Mouse (Mus musculus) midbrain, embryonic 16.5 days (tissue): ENCODE measurements around the gene Inpp5f. TPM values are rescaled to one million over a fixed set of nuclear protein-coding genes. Genes with fewer than 3 reads are reported as not detected.

Source experiments
- ATAC-seq: fragments of 200-750 bp; cut with Nextera tagmentation; 2 replicates; pipeline ENCODE4 v1.8.0; 2017; ENCODE audit warnings: moderate TSS enrichment
- H3K27ac ChIP-seq: fragments of 300-500 bp; sonication (generic); 2 replicates; pipeline ENCODE4 v1.5.1; 2014; ENCODE audit warnings: mild to moderate bottlenecking, low read length, mixed read lengths
- H3K27me3 ChIP-seq: fragments of 300-500 bp; sonication (generic); 2 replicates; pipeline ENCODE4 v1.6.1; 2014; ENCODE audit warnings: low read depth, low read length, mixed read lengths; ENCODE audit not compliant: control insufficient read depth, insufficient read depth
- H3K36me3 ChIP-seq: fragments of 300-500 bp; sonication (generic); 2 replicates; pipeline ENCODE4 v1.6.1; 2014; ENCODE audit warnings: mild to moderate bottlenecking, low read length, moderate library complexity, mixed read lengths; ENCODE audit not compliant: control insufficient read depth, insufficient read depth
- H3K4me1 ChIP-seq: fragments of 300-500 bp; sonication (generic); 2 replicates; pipeline ENCODE4 v1.6.1; 2014; ENCODE audit warnings: mild to moderate bottlenecking, low read length, mixed read lengths; ENCODE audit not compliant: control insufficient read depth, insufficient read depth
- H3K4me2 ChIP-seq: fragments of 300-500 bp; sonication (generic); 2 replicates; pipeline ENCODE4 v1.6.1; 2014; ENCODE audit warnings: mild to moderate bottlenecking, low read length, mixed read lengths
- H3K4me3 ChIP-seq: fragments of 300-500 bp; sonication (generic); 2 replicates; pipeline ENCODE4 v1.5.1; 2014; ENCODE audit warnings: low read depth, mild to moderate bottlenecking, low read length, moderate library complexity, mixed read lengths
- H3K9ac ChIP-seq: fragments of 300-500 bp; sonication (generic); 2 replicates; pipeline ENCODE4 v1.6.1; 2014; ENCODE audit warnings: low read depth, low read length, mixed read lengths
- H3K9me3 ChIP-seq: fragments of 300-500 bp; sonication (generic); replicated peaks from 2 replicates; pipeline ENCODE4 v1.6.1; 2014; ENCODE audit warnings: mild to moderate bottlenecking, low read length, mixed read lengths; ENCODE audit not compliant: control insufficient read depth, poor library complexity, severe bottlenecking
- WGBS: fragments of 180-500 bp; shearing (Covaris S2); extraction: QIAGEN DNeasy Blood & Tissue Kit; methylation state at CpG from one replicate; pipeline ENCODE4 v1.1.7; 2014; 5-methylcytosine and 5-hydroxymethylcytosine counted together
- polyA plus RNA-seq: library from polyadenylated mRNA; unstranded; fragments of >200 nt; fragmentation: Nextera tagmentation; extraction: Ambion mirVana; gene quantifications from 2 replicates; pipeline ENCODE4 v1.2.1, GENCODE M21; 2015

The Inpp5f gene
- polyA plus RNA-seq, 1 experiment from 2014 or later, result 536 TPM

DNA sequence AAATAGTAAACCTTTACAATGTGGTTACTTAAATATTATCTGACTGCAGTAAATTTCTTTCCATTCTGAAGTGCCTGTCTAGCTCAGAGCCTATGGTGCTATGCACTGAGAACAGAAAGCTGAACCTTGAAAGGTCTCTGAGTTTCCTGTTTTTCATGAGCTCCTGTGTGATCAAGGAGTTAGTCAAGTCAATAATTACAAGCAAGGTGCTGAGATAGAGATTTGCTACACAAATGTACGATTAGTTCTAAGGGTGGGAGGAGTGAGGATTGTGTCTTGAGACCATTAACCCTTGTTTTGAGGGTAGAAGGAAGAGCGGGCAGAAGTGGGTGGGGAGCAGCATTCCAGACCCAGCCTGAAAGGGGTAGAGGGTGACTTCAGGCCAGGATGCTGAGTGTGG lies 16.1 kb downstream of the Inpp5f start:
- H3K4me2 ChIP-seq, result no peak overlapping the region
- no peaks in the 10 kb centered on the region for H3K4me1 ChIP-seq
- WGBS, result 82% methylated on average over 2 of the region's 2 CpGs
- H3K9me3 ChIP-seq, result no peaks in the 10 kb centered on the region
- H3K27ac ChIP-seq, result no peak overlapping the region
- ATAC-seq, result no peak
- no peak overlapping the region for H3K9ac ChIP-seq
- no peaks in the 10 kb centered on the region for H3K36me3 ChIP-seq
- no peak overlapping the region for H3K4me3 ChIP-seq
- H3K27me3 ChIP-seq, result no peaks in the 10 kb centered on the region

DNA sequence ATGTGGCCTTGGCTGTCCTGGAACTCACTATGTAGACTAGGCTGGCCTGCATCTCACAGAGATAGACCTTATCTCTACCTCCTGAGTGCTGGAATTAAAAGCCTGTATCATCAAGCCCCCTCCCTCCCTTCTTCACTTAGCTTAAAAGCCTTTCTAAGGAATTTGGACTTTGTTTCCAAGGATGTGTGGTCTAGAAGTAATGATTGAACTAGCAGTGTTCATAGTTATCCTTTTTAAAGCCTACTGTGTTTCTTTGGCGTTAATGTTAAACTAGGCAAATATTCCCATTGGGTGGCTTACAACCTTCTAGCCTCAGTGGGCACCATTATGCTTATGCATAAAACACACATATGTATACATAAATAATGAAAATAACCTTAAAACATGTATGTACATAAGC lies 16.6 kb downstream of the Inpp5f start:
- WGBS, result 93% methylated on average over 1 of the region's 1 CpGs
- H3K9ac ChIP-seq, result no peak overlapping the region
- H3K27ac ChIP-seq, result no peak overlapping the region
- H3K4me3 ChIP-seq, result no peak overlapping the region
- H3K27me3 ChIP-seq, result no peaks in the 10 kb centered on the region
- H3K9me3 ChIP-seq, result no peaks in the 10 kb centered on the region
- no peaks in the 10 kb centered on the region for H3K36me3 ChIP-seq
- ATAC-seq, result no peak
- H3K4me1 ChIP-seq, result no peaks in the 10 kb centered on the region
- no peak overlapping the region for H3K4me2 ChIP-seq

DNA sequence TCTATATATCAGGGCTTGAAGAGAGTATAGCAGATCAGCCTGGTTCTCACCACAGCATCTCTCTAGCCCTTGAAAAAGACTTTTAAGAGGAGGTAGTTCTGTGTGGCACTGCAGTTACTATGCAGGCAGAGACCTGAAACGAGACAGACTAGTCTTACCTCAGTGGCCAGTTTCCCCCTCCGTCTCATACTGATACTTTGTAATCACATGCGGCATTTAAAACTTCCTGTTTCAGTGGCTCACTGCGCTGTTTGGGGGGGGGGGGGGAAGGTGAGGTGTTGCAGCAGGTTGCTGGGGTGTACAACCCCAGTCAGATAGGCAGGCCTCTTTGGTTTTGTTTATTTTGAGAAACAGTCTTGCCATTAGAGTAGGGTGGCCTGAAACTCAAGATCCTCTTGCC lies 22.0 kb downstream of the Inpp5f start:
- no peak overlapping the region for H3K4me3 ChIP-seq
- H3K4me1 ChIP-seq, result no peaks in the 10 kb centered on the region
- no peaks in the 10 kb centered on the region for H3K27me3 ChIP-seq
- H3K9ac ChIP-seq, result no peak overlapping the region
- no peaks in the 10 kb centered on the region; the same call in 1 of the 2 replicates for H3K9me3 ChIP-seq
- H3K27ac ChIP-seq, result no peak overlapping the region
- H3K36me3 ChIP-seq, result no peaks in the 10 kb centered on the region
- 85% methylated on average over 4 of the region's 4 CpGs for WGBS
- H3K4me2 ChIP-seq, result no peak overlapping the region
- ATAC-seq, result no peak

DNA sequence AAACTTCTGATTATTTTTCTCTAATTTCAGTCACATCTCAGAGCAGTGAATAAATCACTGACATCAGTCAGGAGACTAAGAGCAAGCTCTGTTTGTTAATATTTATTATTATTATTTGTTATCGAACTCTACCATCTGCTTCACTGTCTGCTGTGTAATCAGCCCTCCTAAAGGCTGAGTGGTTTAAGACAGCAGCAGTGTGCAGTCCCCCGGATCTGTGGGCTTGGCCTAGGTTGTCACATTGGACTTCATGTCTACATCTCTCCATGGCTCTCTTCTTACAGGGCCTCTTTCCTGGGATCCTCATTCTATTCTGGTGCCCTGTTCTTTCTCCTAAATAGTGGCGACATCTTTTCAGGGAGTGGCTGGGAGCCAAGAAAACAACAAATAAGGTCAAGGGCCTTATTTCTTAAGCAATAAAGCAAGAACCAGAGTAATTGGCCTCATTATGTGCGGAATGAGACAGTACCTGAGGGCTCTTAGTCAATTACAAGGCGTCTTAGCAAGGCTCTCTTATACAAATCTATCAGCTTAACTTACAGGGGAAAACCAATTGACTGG lies 28.9 kb downstream of the Inpp5f start:
- H3K9ac ChIP-seq, result no peak overlapping the region
- no peaks in the 10 kb centered on the region; the same call in 1 of the 2 replicates for H3K9me3 ChIP-seq
- no peaks in the 10 kb centered on the region for H3K27me3 ChIP-seq
- 70% methylated on average over 5 of the region's 5 CpGs for WGBS
- H3K27ac ChIP-seq, result no peak overlapping the region
- H3K36me3 ChIP-seq, result no peaks in the 10 kb centered on the region
- no peaks in the 10 kb centered on the region for H3K4me1 ChIP-seq
- no peak overlapping the region for H3K4me2 ChIP-seq
- no peak for ATAC-seq
- H3K4me3 ChIP-seq, result no peak overlapping the region

DNA sequence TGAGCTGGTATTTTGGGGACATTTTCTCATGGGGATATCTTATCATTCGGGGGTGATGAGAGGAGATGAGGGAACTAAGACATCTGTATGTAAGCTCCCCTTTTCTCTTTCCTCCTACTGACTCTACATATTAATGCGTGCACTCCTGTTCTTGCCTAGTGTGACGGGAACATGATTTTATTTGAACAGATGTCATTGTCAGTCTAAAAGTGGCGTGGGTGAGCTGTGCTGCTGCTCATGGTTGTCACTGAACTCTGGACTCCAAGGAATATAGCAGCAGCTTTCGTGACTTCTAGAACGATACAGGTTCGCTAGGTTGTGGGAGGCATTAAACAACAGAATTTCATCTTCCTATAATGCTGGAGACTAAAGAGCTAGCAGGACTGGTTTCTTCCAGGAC lies 30.4 kb downstream of the Inpp5f start:
- H3K9ac ChIP-seq, result no peak overlapping the region
- H3K9me3 ChIP-seq, result no peaks in the 10 kb centered on the region; the same call in 1 of the 2 replicates
- 86% methylated on average over 7 of the region's 7 CpGs for WGBS
- no peaks in the 10 kb centered on the region for H3K27me3 ChIP-seq
- H3K4me3 ChIP-seq, result no peak overlapping the region
- no peaks in the 10 kb centered on the region for H3K4me1 ChIP-seq
- no peak overlapping the region for H3K4me2 ChIP-seq
- no peaks in the 10 kb centered on the region for H3K36me3 ChIP-seq
- no peak overlapping the region for H3K27ac ChIP-seq
- ATAC-seq, result no peak

DNA sequence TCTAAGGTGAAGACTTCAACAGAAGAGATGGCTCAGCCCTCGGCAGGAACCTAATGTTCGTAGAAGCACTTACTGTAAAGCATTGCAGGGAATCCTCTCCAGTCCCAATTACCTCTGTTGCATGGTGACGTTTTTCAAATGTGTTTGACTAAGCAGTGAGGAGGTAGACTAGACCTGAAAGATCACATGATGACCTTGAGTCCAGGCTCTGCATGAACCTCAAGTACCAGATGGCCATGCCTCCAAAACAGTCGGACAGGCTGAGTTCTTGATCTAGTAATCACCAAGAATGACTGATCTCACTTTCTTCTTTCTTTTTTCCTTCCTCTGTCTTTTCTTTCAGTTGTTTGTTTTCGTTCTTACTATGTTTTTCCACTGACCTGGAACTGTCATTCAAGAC lies 31.3 kb downstream of the Inpp5f start:
- Histone ChIP-seq H3K4me3 (no peak overlapping the region), H3K4me1 (no peaks in the 10 kb centered on the region), H3K9me3 (no peaks in the 10 kb centered on the region; the same call in 1 of the 2 replicates), H3K36me3 (no peaks in the 10 kb centered on the region), H3K27me3 (no peaks in the 10 kb centered on the region), H3K9ac (no peak overlapping the region), H3K4me2 (no peak overlapping the region), H3K27ac (no peak overlapping the region)
- no peak for ATAC-seq
- 59% methylated on average over 5 of the region's 5 CpGs for WGBS

DNA sequence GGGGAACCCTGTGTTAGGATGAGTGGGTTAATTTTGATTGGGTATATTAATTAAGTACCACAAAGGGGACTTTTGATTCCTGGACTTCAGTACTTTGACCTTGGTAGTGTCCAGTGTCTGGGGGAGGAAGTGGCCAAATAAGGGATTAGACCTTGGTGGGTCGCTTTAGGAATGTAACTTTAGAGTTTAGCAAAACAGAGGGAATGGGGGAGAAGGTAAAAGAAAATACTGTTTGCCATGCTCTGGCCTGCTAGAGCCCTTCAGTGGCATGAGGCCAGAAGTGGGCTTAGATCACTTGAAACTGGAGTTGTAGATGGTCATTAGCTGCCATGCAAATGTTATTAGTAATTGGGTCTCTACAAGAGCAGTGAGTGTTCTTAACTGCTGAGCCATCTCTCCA lies 45.8 kb downstream of the Inpp5f start:
- H3K9me3 ChIP-seq, result no peaks in the 10 kb centered on the region
- H3K27me3 ChIP-seq, result no peaks in the 10 kb centered on the region
- no peaks in the 10 kb centered on the region; the same call in 1 of the 2 replicates for H3K4me1 ChIP-seq
- no peaks in the 10 kb centered on the region for H3K36me3 ChIP-seq
- no peak overlapping the region for H3K4me2 ChIP-seq
- 94% methylated on average over 1 of the region's 1 CpGs for WGBS
- no peak overlapping the region for H3K9ac ChIP-seq
- no peak for ATAC-seq
- no peak overlapping the region for H3K27ac ChIP-seq
- no peak overlapping the region for H3K4me3 ChIP-seq

DNA sequence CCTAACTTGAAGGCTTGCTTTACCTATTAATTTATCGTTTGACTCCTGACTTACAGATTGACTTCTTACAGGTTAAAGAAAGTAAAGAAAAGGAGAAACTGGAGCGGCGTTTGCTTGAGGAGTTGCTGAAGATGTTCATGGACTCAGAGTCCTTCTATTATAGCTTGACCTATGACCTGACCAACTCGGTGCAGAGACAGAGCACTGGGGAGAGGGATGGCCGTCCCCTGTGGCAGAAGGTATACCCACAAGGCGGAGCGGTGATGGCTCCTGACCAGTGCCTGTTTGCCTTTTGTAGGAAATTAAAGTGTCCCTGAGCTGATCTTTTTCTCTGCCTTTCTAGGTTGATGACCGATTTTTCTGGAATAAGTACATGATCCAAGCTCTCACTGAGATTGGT lies 52.8 kb downstream of the Inpp5f start:
- Histone ChIP-seq H3K4me3 (no peak overlapping the region), H3K27me3 (no peaks in the 10 kb centered on the region), H3K4me1 (peaks cover 14% of the 10 kb centered on the region), H3K9ac (no peak overlapping the region), H3K27ac (no peak overlapping the region), H3K9me3 (no peaks in the 10 kb centered on the region), H3K36me3 (0 out of 2 replicates have a peak, but pooled peaks cover 3% of the 10 kb centered on the region), H3K4me2 (no peak overlapping the region)
- ATAC-seq, result no peak
- WGBS, result 88% methylated on average over 8 of the region's 8 CpGs

DNA sequence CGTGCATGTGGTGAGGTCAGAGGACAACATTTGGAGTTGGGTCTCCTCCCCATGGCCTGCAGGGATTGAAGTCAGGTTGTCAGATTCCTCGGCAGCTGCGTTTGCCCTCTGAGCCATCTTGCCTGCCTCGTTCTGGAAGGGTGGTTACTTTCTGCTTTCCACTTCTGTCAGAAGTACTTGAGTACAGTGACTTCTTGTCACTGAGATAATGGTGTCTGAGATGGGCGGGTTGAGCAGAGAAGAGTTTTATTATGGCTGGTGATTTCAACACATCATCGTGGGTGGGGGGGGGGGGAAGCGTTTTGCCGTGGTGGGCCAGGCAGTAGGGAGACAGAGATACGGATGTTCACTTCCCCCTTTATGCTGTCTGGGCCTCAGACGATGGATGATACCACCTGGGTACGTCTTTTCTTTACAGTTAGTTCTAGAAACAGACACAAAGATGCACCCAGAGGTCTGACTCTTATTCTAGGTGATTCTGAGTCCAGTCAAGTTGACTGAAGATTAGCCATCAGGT lies 53.8 kb downstream of the Inpp5f start:
- ATAC-seq, result no peak
- H3K9ac ChIP-seq, result no peak overlapping the region
- no peaks in the 10 kb centered on the region for H3K9me3 ChIP-seq
- 95% methylated on average over 10 of the region's 11 CpGs for WGBS
- no peak overlapping the region for H3K27ac ChIP-seq
- no peak overlapping the region for H3K4me3 ChIP-seq
- 0 out of 2 replicates have a peak, but pooled peaks cover 3% of the 10 kb centered on the region for H3K36me3 ChIP-seq
- no peak overlapping the region for H3K4me2 ChIP-seq
- H3K27me3 ChIP-seq, result no peaks in the 10 kb centered on the region
- peaks cover 14% of the 10 kb centered on the region for H3K4me1 ChIP-seq
